Mouse (Mus musculus): ENCODE results near the gene Trmt1.
"Not testable (repeated sequence)": the region's sequence is repeated elsewhere in the genome, so short reads cannot be mapped to it uniquely, and the experiment has no call there.

Trmt1 gene

DNA sequence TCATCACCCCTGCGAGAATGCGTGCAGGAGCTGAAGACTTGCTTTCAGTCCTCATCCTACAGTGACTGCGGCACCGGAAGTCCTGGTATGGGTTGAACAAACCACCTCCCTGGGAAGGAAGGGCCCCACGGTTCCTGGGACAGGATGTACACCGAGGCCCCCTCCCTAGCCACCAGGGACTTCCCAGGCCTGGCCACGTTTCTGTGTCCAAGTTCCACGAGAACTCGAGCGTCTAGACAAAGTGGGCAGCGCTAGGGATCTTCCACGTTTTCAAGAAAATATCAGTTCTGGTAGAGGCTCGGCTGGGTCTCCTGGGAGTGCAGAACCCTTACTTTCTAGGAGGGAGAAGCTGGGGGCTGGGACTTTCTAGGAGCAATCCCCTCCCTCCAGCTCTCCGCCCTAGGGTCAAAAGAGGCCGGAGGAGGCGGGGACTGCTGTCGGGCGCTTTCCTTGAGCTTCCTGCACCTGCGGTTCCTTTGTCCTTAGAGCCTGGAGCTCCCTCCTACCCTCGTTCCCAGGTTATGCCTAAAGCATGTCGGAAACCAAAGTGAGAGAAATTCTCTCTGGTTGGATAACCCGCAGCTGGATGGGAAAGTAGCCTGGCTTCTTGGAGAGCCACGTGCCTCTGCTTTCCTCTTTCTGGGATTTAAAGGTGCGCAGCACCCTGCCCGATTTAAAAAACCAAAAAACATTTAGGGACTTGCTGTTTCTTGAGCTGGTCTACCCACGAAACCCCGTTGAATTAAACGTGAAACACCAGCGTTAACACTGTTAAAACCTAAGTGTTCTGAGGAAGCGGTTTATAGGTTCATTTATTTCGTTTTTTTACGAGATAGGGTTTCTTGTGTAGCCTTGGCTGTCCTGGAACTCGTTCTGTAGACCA is 25.9 kb upstream of the Trmt1 start:
- peak; percentile 31 to 42 for DNase-seq (ENCODE audit: low spot score in 2 of 2)

DNA sequence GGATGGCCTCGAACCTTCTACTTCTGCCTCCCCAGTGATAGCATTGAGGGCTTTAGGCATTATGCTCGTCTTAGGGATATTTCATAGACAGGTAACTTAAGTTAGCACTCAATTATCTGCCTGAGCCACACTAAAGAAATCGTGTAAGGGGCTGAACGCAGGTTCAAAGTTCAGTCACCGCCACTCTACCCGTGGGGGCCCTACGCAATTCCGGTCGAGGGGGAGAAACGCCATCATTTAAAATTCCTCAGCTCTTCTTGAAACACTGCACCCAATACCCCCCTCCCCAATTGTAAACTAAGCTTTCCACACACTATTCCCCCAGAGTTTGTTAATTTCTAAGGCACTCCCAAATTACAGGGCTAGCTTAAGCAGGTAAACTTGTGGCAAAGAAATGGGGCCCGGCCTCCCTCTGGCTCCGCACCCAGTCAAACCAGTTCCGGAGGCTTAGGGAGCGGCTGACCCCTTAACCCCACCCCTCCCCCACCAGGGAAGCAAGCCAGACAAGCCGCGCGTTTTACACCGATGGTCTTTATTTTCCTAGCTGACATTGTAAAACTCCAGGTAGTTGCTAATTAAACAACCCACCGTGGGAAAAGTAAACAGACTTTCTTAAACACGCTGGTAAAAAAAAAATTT is 25.2 kb upstream of the Trmt1 start:
- DNase-seq (ENCODE audit: low spot score in 2 of 2) = peak in 1 of 2 experiments; percentile 33

DNA sequence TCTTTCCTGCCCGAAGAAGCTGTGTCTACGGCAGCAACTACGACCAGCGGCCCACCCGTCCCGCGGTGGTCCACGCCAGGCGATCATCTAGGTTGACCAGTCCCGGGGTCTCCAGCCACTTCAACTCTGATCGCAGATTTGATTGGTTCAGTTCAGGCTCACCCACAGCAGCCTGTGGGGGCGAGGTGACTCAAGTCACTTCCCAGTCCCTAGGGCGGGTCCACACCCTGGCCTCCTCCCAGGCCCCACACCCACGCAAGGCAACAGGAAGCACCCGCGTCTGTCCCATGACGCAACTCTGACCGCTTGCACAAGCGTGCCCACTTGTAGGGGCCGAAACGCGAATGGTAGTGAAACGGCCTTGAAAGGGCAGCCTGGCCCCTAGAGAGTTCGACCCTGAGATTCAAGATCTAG is 24.6 kb upstream of the Trmt1 start:
- peak; percentile 72 to 76 for DNase-seq (ENCODE audit: low spot score in 2 of 2)

DNA sequence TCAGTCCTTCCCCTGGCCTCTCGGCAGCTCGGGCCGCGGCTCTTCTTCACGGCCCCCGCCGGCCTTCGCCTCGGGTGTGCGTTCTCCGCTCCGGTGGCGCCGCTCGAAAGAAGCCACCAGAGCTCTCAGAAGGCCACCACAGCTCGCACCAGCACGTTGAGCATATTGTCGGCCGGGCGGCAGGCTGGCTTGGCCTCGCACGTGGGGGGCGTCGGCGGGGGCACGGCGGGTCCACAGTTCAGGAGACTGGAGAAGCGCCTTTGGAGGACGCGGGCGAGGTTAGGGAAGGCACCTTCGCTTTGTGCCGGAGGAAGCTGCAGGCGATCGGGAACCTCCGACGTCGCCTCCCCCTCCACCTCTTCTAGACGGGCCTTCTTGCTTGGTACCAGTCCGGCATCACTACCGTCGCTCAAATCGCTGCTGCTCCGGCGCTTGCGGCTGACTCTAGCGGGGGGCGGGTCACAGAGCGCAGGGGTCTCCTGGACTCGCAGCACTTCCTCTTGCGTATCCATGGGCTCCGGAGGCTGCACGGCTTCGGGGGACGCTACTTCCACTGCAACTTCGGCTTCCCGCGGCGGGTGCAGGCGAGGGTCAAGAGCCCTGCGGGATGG is 24.0 kb upstream of the Trmt1 start:
- peak; percentile 40 to 53 for DNase-seq (ENCODE audit: low spot score in 2 of 2)

GRCm38 (mm10) chr8:84662581-84663065 is 23.5 kb upstream of the Trmt1 start, which contains the start of gene Ier2:
Gene Ier2, minus strand, starts transcription at chr8:84662852.
- peak; percentile 87 to 89 for DNase-seq (ENCODE audit: low spot score in 2 of 2)

DNA sequence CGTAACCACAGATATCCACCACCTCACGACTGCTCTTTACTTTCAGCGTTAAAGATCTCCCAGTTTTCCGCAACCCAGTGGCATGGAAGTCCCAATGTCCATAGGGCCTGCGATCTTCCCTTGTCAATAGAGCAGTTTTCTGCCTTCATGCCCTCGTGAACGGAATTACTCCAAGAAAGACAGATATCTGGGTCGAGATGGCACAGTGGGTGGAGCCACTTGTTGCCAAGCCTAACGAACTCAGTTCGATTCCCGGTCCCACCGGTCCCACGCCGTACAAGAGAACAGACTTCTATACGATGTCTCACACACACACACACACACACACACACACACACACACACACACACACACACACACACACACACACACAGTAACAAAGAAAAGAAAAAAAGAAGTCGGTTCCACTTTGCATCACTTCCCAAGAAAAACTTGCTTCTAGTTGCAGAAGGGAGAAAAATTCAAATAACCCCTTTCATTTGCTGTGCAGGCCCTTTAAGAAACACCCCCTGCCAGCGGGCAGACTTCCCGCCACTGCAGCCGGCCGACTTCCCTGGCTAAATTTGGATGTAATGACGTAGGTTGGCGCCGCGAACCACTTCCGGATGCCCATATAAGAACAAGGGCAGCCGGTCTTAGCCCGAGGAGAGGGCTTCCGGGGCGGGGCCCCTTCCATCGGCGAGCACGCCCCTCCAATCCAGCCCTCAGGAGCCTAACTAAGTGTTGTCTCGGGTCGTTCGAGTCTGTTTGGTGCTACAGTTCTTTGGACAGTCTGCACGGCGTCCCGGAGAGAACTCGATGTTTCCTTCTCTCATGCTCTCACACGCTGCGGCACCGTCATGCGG is 22.4 kb upstream of the Trmt1 start:
- peak; percentile 88 to 89 for DNase-seq (ENCODE audit: low spot score in 2 of 2)

- peak; percentile 67 to 76 for DNase-seq (ENCODE audit: low spot score in 2 of 2)
Observed at GRCm38 (mm10) chr8:84664566-84665384, 21.3 kb upstream of the Trmt1 start.

DNA sequence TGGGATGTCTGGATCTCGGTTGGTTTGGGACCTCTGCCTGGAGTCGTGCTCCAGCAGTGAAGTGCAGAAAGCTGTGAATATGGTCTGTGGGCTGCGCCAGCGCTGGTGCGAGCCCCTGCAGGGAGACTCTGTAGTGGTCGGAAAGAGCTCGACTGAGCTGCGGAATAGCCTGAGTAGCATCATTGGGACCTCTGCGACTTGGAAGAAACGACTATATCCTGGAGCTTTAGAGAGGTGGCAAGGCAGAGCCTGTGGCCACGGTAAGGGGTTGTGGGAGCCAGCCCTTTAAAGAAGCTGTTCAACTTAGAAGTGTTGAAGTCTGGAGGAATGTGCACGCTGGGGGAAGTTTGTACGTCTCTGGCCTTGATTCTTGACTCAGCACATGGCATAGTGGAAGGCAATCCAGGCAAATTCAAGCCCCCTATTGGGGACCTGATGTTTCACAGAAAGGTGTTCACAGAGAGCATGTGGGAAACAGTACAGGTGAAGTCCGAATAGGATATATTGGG is 20.7 kb upstream of the Trmt1 start:
- no peak for DNase-seq (ENCODE audit: low spot score in 2 of 2)

DNA sequence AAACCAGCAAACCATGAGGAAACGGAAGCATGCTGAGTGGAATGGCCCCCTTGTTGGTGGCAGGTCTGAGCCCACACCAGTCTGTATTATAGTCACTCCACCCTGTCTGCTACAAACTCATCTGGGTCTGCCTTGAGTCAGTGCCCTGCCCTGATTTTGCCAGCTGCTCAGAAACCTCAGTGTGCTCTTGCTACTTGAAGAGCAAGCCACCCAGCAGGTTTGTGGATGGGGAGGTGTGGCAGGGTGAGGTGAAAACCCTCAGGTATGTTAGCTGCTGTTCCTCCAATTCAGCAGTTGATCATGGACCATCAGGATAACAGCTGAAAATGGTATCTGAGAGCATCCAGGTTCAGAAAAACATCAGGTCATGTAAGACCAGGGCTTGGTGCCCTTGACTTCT is 18.0 kb upstream of the Trmt1 start:
- DNase-seq (ENCODE audit: low spot score in 2 of 2) = no peak

DNA sequence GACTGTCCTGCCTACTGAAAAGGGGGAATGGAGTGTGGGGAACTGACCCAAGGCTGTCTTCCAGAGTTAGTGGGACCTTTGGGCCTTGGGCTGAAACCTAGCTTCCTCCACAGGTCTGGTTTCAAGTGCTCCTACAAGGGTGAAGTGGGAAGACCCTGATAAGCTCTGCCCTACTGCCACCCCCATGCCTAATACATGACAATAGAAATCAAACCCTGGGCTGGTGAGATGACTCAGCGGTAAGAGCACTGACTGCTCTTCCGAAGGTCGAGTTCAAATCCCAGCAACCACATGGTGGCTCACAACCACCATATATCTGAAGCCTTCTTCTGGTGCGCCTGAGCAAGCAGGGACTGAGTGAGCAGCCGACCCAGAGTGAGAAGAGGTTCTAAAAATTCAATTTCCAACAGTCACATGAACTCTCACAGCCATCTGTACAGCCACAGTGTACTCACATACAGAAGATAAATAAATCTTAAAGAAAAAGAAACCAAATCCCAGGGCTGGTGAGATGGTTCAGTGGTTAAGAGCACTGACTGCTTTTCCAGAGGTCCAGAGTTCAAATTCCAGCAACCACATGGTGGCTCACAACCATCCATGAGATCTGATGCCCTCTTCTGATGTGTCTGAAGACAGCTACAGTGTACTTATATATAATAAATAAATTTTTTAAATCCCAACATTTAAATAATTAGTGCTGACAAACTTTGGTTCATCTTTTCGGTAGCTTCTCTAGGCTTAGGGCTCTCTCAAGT is 17.2 kb upstream of the Trmt1 start:
- DNase-seq (ENCODE audit: low spot score in 2 of 2) = no peak

GRCm38 (mm10) chr8:84670295-84671006 is 15.7 kb upstream of the Trmt1 start:
- not testable (repeated sequence) for DNase-seq (ENCODE audit: low spot score in 2 of 2)

GRCm38 (mm10) chr8:84677305-84677704 is 8.8 kb upstream of the Trmt1 start:
- no peak for DNase-seq (ENCODE audit: low spot score in 2 of 2)

- DNase-seq (ENCODE audit: low spot score in 2 of 2) = no peak
Observed at GRCm38 (mm10) chr8:84681476-84681875, 4.6 kb upstream of the Trmt1 start.

GRCm38 (mm10) chr8:84682257-84682656 is 3.9 kb upstream of the Trmt1 start:
- no peak for DNase-seq (ENCODE audit: low spot score in 2 of 2)

DNA sequence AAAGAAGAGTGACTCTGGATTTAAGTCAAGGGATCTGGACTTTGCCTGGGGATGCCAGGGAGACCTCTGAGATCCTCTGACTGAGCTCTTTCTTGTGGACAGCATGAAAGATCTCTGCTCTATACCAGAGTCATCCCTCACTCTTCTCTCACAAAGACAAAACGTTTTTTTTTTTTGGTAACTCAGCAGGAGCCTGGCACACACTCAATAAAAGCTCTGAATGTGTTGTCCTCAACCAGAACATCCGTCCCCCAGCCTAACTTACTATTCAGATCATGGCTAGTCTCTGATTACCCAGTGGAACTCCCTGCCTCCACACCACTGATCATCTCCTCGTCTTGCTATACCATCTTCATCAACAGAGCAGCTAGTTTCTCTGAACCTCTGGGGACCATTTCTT is 1.6 kb upstream of the Trmt1 start:
- no peak for DNase-seq (ENCODE audit: low spot score in 2 of 2)

GRCm38 (mm10) chr8:84687003-84687704 is 1.0 kb downstream of the Trmt1 start:
- no peak for DNase-seq (ENCODE audit: low spot score in 2 of 2)

GRCm38 (mm10) chr8:84687705-84688100 is 1.6 kb downstream of the Trmt1 start, which contains the start of gene Nacc1:
Gene Nacc1, minus strand, starts transcription at chr8:84687862.
- peak; percentile 78 to 86 for DNase-seq (ENCODE audit: low spot score in 2 of 2)
